Mouse (Mus musculus): Measurements from ENCODE around the gene Scarb1.

The Scarb1 gene

GRCm38 (mm10) chr5:125332333-125332732, 8.6 kb downstream of the Scarb1 start:
- no peak for DNase-seq (ENCODE audit: low read depth, low spot score)

- DNase-seq (ENCODE audit: low read depth, low spot score) = no peak
These were observed 9.1 kb downstream of the Scarb1 start for GRCm38 (mm10) chr5:125331811-125332210.

- no peak for DNase-seq (ENCODE audit: low read depth, low spot score)
These were observed 9.8 kb downstream of the Scarb1 start for GRCm38 (mm10) chr5:125331094-125331493.

GRCm38 (mm10) chr5:125330656-125331055, 10.2 kb downstream of the Scarb1 start:
- no peak for DNase-seq (ENCODE audit: low read depth, low spot score)

GRCm38 (mm10) chr5:125330191-125330590, 10.7 kb downstream of the Scarb1 start:
- DNase-seq (ENCODE audit: low read depth, low spot score) = no peak

- no peak for DNase-seq (ENCODE audit: low read depth, low spot score)
These were observed 13.1 kb downstream of the Scarb1 start for GRCm38 (mm10) chr5:125327596-125328385.

- DNase-seq (ENCODE audit: low read depth, low spot score) = no peak
These were observed 14.5 kb downstream of the Scarb1 start for GRCm38 (mm10) chr5:125326351-125326750.

- no peak for DNase-seq (ENCODE audit: low read depth, low spot score)
These were observed 15.0 kb downstream of the Scarb1 start for GRCm38 (mm10) chr5:125325931-125326330.

GRCm38 (mm10) chr5:125325285-125325684, 15.6 kb downstream of the Scarb1 start:
- no peak for DNase-seq (ENCODE audit: low read depth, low spot score)

- DNase-seq (ENCODE audit: low read depth, low spot score) = no peak
These were observed 16.9 kb downstream of the Scarb1 start for GRCm38 (mm10) chr5:125323939-125324480.

- no peak for DNase-seq (ENCODE audit: low read depth, low spot score)
These were observed 17.8 kb downstream of the Scarb1 start for GRCm38 (mm10) chr5:125323128-125323527.

- DNase-seq (ENCODE audit: low read depth, low spot score) = no peak
These were observed 19.1 kb downstream of the Scarb1 start for GRCm38 (mm10) chr5:125321836-125322235.

- DNase-seq (ENCODE audit: low read depth, low spot score) = no peak
These were observed 21.7 kb downstream of the Scarb1 start for GRCm38 (mm10) chr5:125319057-125319800.

- no peak for DNase-seq (ENCODE audit: low read depth, low spot score)
These were observed 22.9 kb downstream of the Scarb1 start for GRCm38 (mm10) chr5:125317953-125318352.

- DNase-seq (ENCODE audit: low read depth, low spot score) = no peak
These were observed 23.6 kb downstream of the Scarb1 start for GRCm38 (mm10) chr5:125317296-125317695.

GRCm38 (mm10) chr5:125316771-125317170, 24.1 kb downstream of the Scarb1 start:
- DNase-seq (ENCODE audit: low read depth, low spot score) = no peak

- DNase-seq (ENCODE audit: low read depth, low spot score) = no peak
These were observed 25.8 kb downstream of the Scarb1 start for GRCm38 (mm10) chr5:125315110-125315509.

- no peak for DNase-seq (ENCODE audit: low read depth, low spot score)
These were observed 26.9 kb downstream of the Scarb1 start for GRCm38 (mm10) chr5:125313991-125314390.

- no peak for DNase-seq (ENCODE audit: low read depth, low spot score)
These were observed 27.8 kb downstream of the Scarb1 start for GRCm38 (mm10) chr5:125312970-125313597.

GRCm38 (mm10) chr5:125310986-125311385, 29.9 kb downstream of the Scarb1 start:
- DNase-seq (ENCODE audit: low read depth, low spot score) = no peak

- DNase-seq (ENCODE audit: low read depth, low spot score) = no peak
These were observed 31.7 kb downstream of the Scarb1 start for GRCm38 (mm10) chr5:125309193-125309592.

- DNase-seq (ENCODE audit: low read depth, low spot score) = no peak
These were observed 34.1 kb downstream of the Scarb1 start for GRCm38 (mm10) chr5:125306824-125307223.
